Mouse (Mus musculus) heart, adult 2 months (tissue): ENCODE measurements around the gene Unc5c. TPM values are rescaled to one million over a fixed set of nuclear protein-coding genes. Genes with fewer than 3 reads are reported as not detected.

Source experiments
- DNase-seq, 2 experiments: peaks; one replicate each; pipeline ENCODE4 v3.0.0; 2021
- H3K27ac ChIP-seq: fragments of 200-600 bp; 2 replicates; pipeline ENCODE4 v1.8.1; 2022
- H3K27me3 ChIP-seq: fragments of 200-500 bp; 2 replicates; pipeline ENCODE4 v1.6.1; 2012; ENCODE audit warnings: mild to moderate bottlenecking, low read length, inconsistent platforms, mixed read lengths; ENCODE audit not compliant: control insufficient read depth, insufficient read depth
- H3K36me3 ChIP-seq: fragments of 200-500 bp; 2 replicates; pipeline ENCODE4 v1.6.1; 2012; ENCODE audit warnings: low read length, inconsistent platforms; ENCODE audit not compliant: control insufficient read depth, insufficient read depth
- H3K4me1 ChIP-seq: fragments of 200-500 bp; 2 replicates; pipeline ENCODE4 v1.6.1; 2011; ENCODE audit warnings: low read length; ENCODE audit not compliant: control insufficient read depth, insufficient read depth
- H3K4me3 ChIP-seq: fragments of 200-600 bp; 2 replicates; pipeline ENCODE4 v1.8.1; 2022
- H3K79me2 ChIP-seq: fragments of 200-500 bp; replicated peaks from 2 replicates; pipeline ENCODE4 v1.6.1; 2012; ENCODE audit warnings: mild to moderate bottlenecking, inconsistent platforms, low read length, moderate library complexity, mixed read lengths; ENCODE audit not compliant: control insufficient read depth, insufficient read depth
- H3K9ac ChIP-seq: fragments of 200-500 bp; 2 replicates; pipeline ENCODE4 v1.6.1; 2012; ENCODE audit warnings: low read depth, mild to moderate bottlenecking, control low read depth, inconsistent platforms, low read length, mixed read lengths
- CTCF ChIP-seq: fragments of 200-600 bp; IDR thresholded peaks from 2 replicates; pipeline ENCODE4 v1.8.1; 2022; ENCODE audit warnings: antibody characterized with exemption, mild to moderate bottlenecking, moderate library complexity
- EP300 ChIP-seq: fragments of 200-500 bp; IDR thresholded peaks from 2 replicates; pipeline ENCODE4 v1.6.1; 2011; ENCODE audit warnings: low read depth, low read length, control low read depth; ENCODE audit not compliant: insufficient read depth
- POLR2A ChIP-seq: fragments of 200-500 bp; IDR thresholded peaks from 2 replicates; pipeline ENCODE4 v1.6.1; 2011; ENCODE audit warnings: mild to moderate bottlenecking, low read depth, low read length, control low read depth; ENCODE audit not compliant: insufficient read depth
- WGBS: fragments of 180-500 bp; shearing (Covaris S2); methylation state at CpG from one replicate; pipeline ENCODE4 v1.1.7; 2018; 5-methylcytosine and 5-hydroxymethylcytosine counted together
- intact Hi-C: fragments of 180-260 bp; cut with DNase I; formaldehyde crosslinking; loops from one replicate; pipeline ENCODE4 v1.15.1; 2025
- polyA plus RNA-seq: library from polyadenylated mRNA; depleted of rRNA; stranded (reverse); fragments of >200 nt; gene quantifications from 2 replicates; pipeline ENCODE4 v1.2.3, GENCODE M21; 2012
- total RNA-seq, 2 experiments: library from RNA; stranded (reverse); gene quantifications; 2 replicates each; pipeline ENCODE4 v1.2.3; 2021

Unc5c gene
- total and polyA plus RNA-seq, 3 experiments = 0.25 to 0.32 (median 0.26) TPM

DNA sequence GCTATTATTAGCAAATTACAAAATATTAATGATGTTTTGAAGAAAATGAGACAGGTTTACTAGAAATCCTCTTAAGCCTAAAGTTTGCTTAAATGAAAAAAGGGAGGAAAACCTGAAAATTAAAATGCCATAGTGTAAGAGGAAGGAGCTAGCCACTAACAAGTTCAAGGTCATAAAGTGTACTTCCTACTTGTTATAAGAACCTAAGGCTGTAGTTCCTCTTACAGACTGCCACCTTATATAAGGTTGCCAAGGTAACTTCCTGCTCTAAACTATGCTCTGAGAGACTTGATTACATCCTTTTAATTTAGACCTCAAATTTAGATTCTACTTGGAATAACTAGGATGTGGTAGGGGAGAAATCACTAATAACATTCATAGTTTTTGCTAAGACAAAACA lies 64.6 kb downstream of the Unc5c start:
- TF ChIP-seq POLR2A (no peak), EP300 (no peak), CTCF (no peak)
- Histone ChIP-seq H3K4me3 (no peak overlapping the region), H3K27me3 (no peaks in the 10 kb centered on the region), H3K27ac (no peak overlapping the region), H3K4me1 (no peaks in the 10 kb centered on the region), H3K36me3 (no peaks in the 10 kb centered on the region), H3K9ac (no peak overlapping the region), H3K79me2 (no peaks in the 10 kb centered on the region)
- intact Hi-C loops = no loop called here
- DNase-seq = no peak

DNA sequence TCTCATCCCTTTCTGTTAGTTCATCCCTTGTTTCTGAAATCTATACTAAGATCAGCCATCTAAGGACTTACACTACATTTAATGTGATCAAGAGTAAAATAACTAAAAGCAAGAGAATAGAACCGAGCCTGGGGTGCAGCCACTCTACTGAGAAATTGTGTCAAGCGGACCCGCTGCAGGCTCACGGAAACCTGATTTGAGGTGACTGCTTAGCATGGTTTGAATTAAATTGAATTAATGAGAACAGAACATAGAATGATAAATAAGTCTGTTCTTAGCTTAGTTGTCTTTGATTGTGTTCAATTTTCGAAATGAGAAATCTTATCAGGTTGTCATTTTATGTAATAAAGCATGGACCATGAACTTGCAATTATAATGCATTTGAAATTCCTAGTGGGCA lies 68.8 kb downstream of the Unc5c start:
- Histone ChIP-seq H3K4me3 (no peak overlapping the region), H3K27ac (no peak overlapping the region), H3K36me3 (no peaks in the 10 kb centered on the region), H3K4me1 (no peaks in the 10 kb centered on the region), H3K27me3 (no peaks in the 10 kb centered on the region), H3K9ac (no peak overlapping the region), H3K79me2 (no peaks in the 10 kb centered on the region)
- intact Hi-C loops = no loop called here
- TF ChIP-seq CTCF (no peak), EP300 (no peak), POLR2A (no peak)
- no peak for DNase-seq
- 80% methylated on average over 5 of the region's 5 CpGs for WGBS

DNA sequence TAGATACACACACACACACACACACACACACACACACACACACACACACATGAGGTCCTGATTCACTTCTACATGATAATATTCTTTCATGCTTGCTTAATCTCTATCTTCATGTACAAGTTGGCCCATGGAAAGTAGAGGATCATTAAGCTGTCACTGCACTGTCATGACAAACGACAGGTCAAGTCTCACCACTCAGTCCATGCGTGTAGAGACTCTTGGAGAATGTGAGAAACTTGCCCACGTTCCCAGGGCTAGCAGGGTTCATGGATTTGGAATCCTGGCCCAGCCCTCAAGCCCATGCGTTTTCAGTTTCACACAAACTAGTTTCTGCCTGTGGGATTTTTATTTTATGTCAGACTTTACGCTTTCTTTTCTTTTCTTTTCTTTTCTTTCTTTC lies 71.8 kb downstream of the Unc5c start:
- Histone ChIP-seq H3K9ac (no peak overlapping the region), H3K27me3 (no peaks in the 10 kb centered on the region), H3K4me3 (no peak overlapping the region), H3K4me1 (no peaks in the 10 kb centered on the region), H3K36me3 (no peaks in the 10 kb centered on the region), H3K27ac (no peak overlapping the region), H3K79me2 (no peaks in the 10 kb centered on the region)
- no peak for DNase-seq
- TF ChIP-seq EP300 (no peak), CTCF (no peak), POLR2A (no peak)
- intact Hi-C loops = no loop called here
- 49% methylated on average over 5 of the region's 5 CpGs for WGBS

DNA sequence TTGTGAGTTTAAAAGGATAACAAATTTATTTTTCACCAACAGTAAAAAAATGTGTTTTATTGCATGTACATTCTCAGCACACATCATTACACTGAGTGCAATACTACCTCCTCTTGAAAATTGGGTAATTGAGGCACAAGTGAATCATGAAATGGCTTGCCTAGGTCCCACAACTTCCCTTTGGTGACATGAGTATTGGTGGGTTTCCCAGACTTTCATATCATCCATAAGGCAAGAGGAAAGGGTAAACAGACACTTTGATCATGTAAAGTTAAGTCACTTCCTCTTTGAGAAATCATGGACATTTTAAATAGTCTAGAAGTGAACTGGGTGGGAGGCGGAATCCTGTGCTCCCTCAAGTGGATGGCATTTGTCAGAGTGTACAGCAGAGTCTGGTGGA lies 73.1 kb downstream of the Unc5c start:
- Histone ChIP-seq H3K79me2 (no peaks in the 10 kb centered on the region), H3K4me3 (no peak overlapping the region), H3K27me3 (no peaks in the 10 kb centered on the region), H3K9ac (no peak overlapping the region), H3K27ac (no peak overlapping the region), H3K36me3 (no peaks in the 10 kb centered on the region), H3K4me1 (no peaks in the 10 kb centered on the region)
- no peak for TF ChIP-seq EP300
- no peak for TF ChIP-seq CTCF
- TF ChIP-seq POLR2A = no peak
- DNase-seq = no peak
- intact Hi-C loops = no loop called here
- WGBS = 45% methylated on average over 1 of the region's 1 CpGs

DNA sequence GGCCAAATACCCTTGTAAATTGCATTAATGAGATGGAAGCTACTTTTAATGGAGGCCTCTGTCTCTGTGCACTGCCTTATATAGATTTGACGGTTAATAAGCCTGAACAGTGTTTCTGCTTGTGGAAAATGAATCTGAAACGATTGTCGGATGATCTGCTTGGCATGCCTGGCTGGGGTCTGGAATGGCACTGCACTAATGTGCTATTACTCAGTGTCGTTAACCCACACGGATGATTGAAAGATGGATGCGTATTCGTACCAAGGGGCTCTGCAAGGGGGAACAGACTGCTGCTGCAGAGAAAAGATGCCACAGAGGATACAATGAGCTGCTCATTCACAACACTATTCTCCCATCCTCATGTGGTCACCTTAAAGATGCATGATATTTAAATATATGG lies 75.7 kb downstream of the Unc5c start:
- intact Hi-C loops = no loop called here
- H3K4me1 ChIP-seq = no peaks in the 10 kb centered on the region
- H3K27me3 ChIP-seq = no peaks in the 10 kb centered on the region
- TF ChIP-seq EP300 (no peak), CTCF (no peak), POLR2A (no peak)
- no peaks in the 10 kb centered on the region for H3K79me2 ChIP-seq
- H3K9ac ChIP-seq = no peak overlapping the region
- no peak for DNase-seq
- no peaks in the 10 kb centered on the region for H3K36me3 ChIP-seq
- H3K27ac ChIP-seq = no peak overlapping the region
- no peak overlapping the region for H3K4me3 ChIP-seq
- WGBS = 87% methylated on average over 7 of the region's 7 CpGs

DNA sequence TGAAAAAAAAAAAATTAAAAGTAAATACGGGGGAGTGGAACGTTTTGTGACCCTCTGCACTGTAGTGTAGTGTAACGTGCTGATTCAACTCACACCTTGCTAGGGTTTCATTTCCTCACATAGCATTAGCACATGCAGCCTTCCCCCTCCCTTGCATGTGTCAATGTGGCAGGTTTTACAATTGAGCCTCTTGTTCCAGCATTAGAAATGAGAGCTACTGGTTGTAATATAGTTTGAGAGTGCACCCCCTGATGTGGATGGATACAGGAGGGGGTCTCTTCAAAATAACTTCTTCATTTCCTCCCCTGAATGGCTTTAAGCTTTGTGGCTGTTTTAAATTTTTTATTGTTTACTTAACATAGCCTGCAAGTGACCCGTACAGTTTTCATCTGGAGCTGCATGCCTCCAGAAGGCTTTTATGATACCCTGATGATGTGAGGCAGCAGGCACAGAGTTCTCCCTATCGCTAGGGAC lies 82.4 kb downstream of the Unc5c start:
- no peak for DNase-seq
- intact Hi-C loops = no loop called here
- H3K4me3 ChIP-seq = no peak overlapping the region
- H3K27ac ChIP-seq = no peak overlapping the region
- no peaks in the 10 kb centered on the region for H3K36me3 ChIP-seq
- TF ChIP-seq EP300 (no peak), CTCF (no peak)
- no peaks in the 10 kb centered on the region for H3K79me2 ChIP-seq
- H3K4me1 ChIP-seq = no peaks in the 10 kb centered on the region
- 54% methylated on average over 5 of the region's 5 CpGs for WGBS
- no peaks in the 10 kb centered on the region for H3K27me3 ChIP-seq
- no peak overlapping the region for H3K9ac ChIP-seq
